Mouse (Mus musculus): ENCODE measurements at regions not wholly inside any gene's neighbourhood (a gene's known extent, or its start where the extent isn't known, plus 50 kb on each side); places are given as distances from the start of the nearest gene placed in this dataset.

DNA sequence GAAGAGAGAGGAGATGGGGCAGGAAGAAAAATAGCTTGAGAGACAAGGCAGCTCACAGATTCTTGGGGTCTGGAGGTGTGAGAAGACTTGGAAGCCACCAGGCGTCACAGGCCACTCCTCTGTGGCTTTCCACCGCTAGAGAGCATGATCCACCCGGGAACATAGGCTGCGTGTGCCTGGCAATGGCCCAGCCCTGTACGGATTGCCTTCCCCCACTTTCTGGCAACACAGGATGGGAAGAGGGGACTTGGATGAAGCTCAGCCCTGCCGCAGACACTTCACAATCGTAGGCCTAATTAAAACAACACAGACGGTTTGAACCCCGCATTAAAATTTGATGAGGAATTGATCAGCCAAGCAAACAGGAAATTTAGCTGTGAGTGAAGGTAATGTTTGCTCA is 209.8 kb downstream of the Dhx35 start:
- H3K27me3 ChIP-seq (ENCODE audit: insufficient read depth, low read length) = no peaks in the 10 kb centered on the region
- peaks cover 64% of the 10 kb centered on the region for H3K9me3 ChIP-seq (replicated peaks)
- TF ChIP-seq GATA2 (IDR thresholded peaks at IDR 0.05; ENCODE audit: borderline replicate concordance, low read depth, low read length) (no peak), CTCF (IDR thresholded peaks at IDR 0.05; ENCODE audit: low read depth, low read length) (no peak), TAL1 (conservative IDR thresholded peaks at IDR 0.05; ENCODE audit: low read depth, low read length) (no peak), GATA1 (IDR thresholded peaks at IDR 0.05; ENCODE audit: borderline replicate concordance, low read length) (no peak), POLR2AphosphoS5 (IDR thresholded peaks at IDR 0.05; ENCODE audit: insufficient replicate concordance, low read depth, low read length) (no peak)
- H3K4me3 ChIP-seq (ENCODE audit: low read depth, low read length) = no peak overlapping the region
- no peaks in the 10 kb centered on the region for H3K36me3 ChIP-seq (replicated peaks)
- no peaks in the 10 kb centered on the region for H3K4me1 ChIP-seq (ENCODE audit: insufficient read depth, low read depth, low read length)
- DNase-seq (ENCODE audit: low spot score) (no peak), ATAC-seq (ENCODE audit: extremely low read depth, insufficient number of reproducible peaks, low FRiP score, poor library complexity, severe bottlenecking) (no peak)

DNA sequence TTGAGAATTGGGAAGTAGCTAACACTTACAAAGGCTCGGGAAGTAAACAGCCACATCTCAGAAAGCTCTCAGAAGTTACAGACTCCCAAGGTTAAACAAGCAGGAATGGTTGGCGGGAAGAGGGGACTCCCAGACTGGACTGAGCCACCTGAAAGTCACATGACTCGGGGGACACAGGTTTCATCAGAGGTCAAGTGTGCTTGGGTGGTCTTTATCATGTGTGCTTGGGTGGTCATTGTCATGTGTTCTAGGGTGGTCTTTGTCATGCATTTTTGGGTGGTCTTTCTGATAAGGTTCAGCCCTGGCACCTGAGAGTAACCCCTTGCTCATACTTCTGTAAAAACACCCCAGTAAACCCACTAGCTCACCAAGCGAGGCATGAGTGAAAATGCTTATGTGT is 218.1 kb downstream of the Dhx35 start:
- Histone ChIP-seq H3K27me3 (ENCODE audit: insufficient read depth, low read length) (no peaks in the 10 kb centered on the region), H3K4me3 (ENCODE audit: low read depth, low read length) (no peak overlapping the region), H3K36me3 (replicated peaks) (no peaks in the 10 kb centered on the region), H3K4me1 (ENCODE audit: insufficient read depth, low read depth, low read length) (no peaks in the 10 kb centered on the region), H3K9me3 (replicated peaks) (peaks cover 69% of the 10 kb centered on the region)
- no peak for ATAC-seq (ENCODE audit: extremely low read depth, insufficient number of reproducible peaks, low FRiP score, poor library complexity, severe bottlenecking)
- TF ChIP-seq CTCF (IDR thresholded peaks at IDR 0.05; ENCODE audit: low read depth, low read length) (no peak), GATA2 (IDR thresholded peaks at IDR 0.05; ENCODE audit: borderline replicate concordance, low read depth, low read length) (no peak), GATA1 (IDR thresholded peaks at IDR 0.05; ENCODE audit: borderline replicate concordance, low read length) (no peak), TAL1 (conservative IDR thresholded peaks at IDR 0.05; ENCODE audit: low read depth, low read length) (no peak), POLR2AphosphoS5 (IDR thresholded peaks at IDR 0.05; ENCODE audit: insufficient replicate concordance, low read depth, low read length) (no peak)
- no peak for DNase-seq (ENCODE audit: low spot score)

DNA sequence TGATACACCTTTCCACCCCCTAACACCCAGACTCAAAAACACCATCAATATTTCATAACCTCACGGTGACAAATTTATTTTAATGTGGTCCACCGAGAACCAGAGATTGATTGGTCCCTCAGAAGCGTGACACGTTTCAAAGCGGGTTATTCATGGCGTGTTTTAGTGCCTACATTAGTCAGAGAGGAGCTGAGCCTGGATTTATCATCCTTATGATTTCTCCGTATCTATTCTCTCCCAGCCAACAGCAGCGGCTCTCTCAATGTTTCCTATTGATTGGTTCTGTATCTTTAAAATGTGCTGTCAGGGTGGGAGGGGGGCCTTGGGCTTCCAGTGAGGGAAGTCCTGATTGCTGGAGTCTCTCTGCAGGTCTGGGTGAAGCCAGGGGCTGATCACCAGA is 219.9 kb downstream of the Dhx35 start:
- Histone ChIP-seq H3K27me3 (ENCODE audit: insufficient read depth, low read length) (no peaks in the 10 kb centered on the region), H3K4me1 (ENCODE audit: insufficient read depth, low read depth, low read length) (no peaks in the 10 kb centered on the region), H3K36me3 (replicated peaks) (no peaks in the 10 kb centered on the region), H3K9me3 (replicated peaks) (peaks cover 67% of the 10 kb centered on the region), H3K4me3 (ENCODE audit: low read depth, low read length) (no peak overlapping the region)
- DNase-seq (ENCODE audit: low spot score) (no peak), ATAC-seq (ENCODE audit: extremely low read depth, insufficient number of reproducible peaks, low FRiP score, poor library complexity, severe bottlenecking) (no peak)
- TF ChIP-seq GATA1 (IDR thresholded peaks at IDR 0.05; ENCODE audit: borderline replicate concordance, low read length) = no peak
- TF ChIP-seq POLR2AphosphoS5 (IDR thresholded peaks at IDR 0.05; ENCODE audit: insufficient replicate concordance, low read depth, low read length) = no peak
- no peak for TF ChIP-seq GATA2 (IDR thresholded peaks at IDR 0.05; ENCODE audit: borderline replicate concordance, low read depth, low read length)
- no peak for TF ChIP-seq TAL1 (conservative IDR thresholded peaks at IDR 0.05; ENCODE audit: low read depth, low read length)
- TF ChIP-seq CTCF (IDR thresholded peaks at IDR 0.05; ENCODE audit: low read depth, low read length) = no peak

DNA sequence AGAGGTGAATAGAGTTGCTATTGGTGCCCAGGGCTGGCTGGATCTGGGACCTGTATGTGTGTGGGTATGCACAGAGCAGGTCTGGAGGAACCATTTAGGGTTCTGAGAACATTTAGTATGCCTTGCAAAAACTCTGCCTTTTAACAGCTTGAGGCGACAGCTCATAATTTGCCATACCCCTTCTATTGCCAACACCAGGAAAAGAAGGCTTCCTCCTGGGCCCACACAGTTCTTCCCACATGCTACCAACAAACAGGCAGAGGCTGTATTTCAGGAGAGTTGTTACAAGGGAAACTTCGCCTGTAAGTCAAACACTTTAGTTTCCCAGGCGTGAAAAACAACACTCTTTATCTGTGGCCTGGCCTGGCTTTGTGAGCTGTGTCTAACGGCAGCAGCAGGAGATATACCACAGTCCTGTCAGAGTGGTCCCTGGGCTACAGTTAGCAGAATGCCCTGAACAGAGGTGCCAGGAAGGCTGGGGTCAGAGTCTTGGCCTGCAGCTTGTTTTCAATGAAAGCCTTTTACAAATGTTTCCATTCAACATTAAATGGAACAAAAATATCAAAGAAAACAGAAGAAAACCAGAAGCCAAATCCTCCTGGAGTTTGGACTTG is 225.4 kb downstream of the Dhx35 start:
- Histone ChIP-seq H3K4me1 (ENCODE audit: insufficient read depth, low read depth, low read length) (no peaks in the 10 kb centered on the region), H3K36me3 (replicated peaks) (no peaks in the 10 kb centered on the region), H3K9me3 (replicated peaks) (peaks cover 73% of the 10 kb centered on the region), H3K27me3 (ENCODE audit: insufficient read depth, low read length) (no peaks in the 10 kb centered on the region), H3K4me3 (ENCODE audit: low read depth, low read length) (no peak overlapping the region)
- no peak for DNase-seq (ENCODE audit: low spot score)
- ATAC-seq (ENCODE audit: extremely low read depth, insufficient number of reproducible peaks, low FRiP score, poor library complexity, severe bottlenecking) = no peak
- TF ChIP-seq GATA1 (IDR thresholded peaks at IDR 0.05; ENCODE audit: borderline replicate concordance, low read length) (no peak), GATA2 (IDR thresholded peaks at IDR 0.05; ENCODE audit: borderline replicate concordance, low read depth, low read length) (no peak), CTCF (IDR thresholded peaks at IDR 0.05; ENCODE audit: low read depth, low read length) (no peak), TAL1 (conservative IDR thresholded peaks at IDR 0.05; ENCODE audit: low read depth, low read length) (no peak)

DNA sequence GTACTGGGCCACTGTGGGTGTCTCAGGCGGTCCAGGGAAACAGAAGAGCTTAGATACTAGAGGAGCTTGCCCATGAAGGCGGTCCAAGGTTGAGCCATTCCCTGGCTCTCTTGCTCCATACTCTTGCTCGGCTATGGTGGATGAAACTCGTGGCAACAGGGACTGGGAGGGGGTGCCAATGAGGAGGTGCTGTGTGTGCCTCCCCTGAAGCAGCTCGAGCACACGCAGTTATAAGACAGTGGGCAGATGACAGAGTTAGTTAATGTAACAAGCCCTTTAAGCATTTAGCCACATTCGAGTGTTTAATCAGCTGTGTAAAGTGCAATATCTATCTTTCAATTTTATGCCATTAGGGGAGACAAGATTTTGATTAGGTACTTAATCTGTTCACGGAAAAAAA is 237.5 kb downstream of the Dhx35 start:
- ATAC-seq (ENCODE audit: extremely low read depth, insufficient number of reproducible peaks, low FRiP score, poor library complexity, severe bottlenecking) (no peak), DNase-seq (ENCODE audit: low spot score) (no peak)
- H3K36me3 ChIP-seq (replicated peaks) = no peaks in the 10 kb centered on the region
- TF ChIP-seq GATA2 (IDR thresholded peaks at IDR 0.05; ENCODE audit: borderline replicate concordance, low read depth, low read length) (no peak), CTCF (IDR thresholded peaks at IDR 0.05; ENCODE audit: low read depth, low read length) (no peak), TAL1 (conservative IDR thresholded peaks at IDR 0.05; ENCODE audit: low read depth, low read length) (no peak), POLR2AphosphoS5 (IDR thresholded peaks at IDR 0.05; ENCODE audit: insufficient replicate concordance, low read depth, low read length) (no peak), GATA1 (IDR thresholded peaks at IDR 0.05; ENCODE audit: borderline replicate concordance, low read length) (no peak)
- H3K4me3 ChIP-seq (ENCODE audit: low read depth, low read length) = no peak overlapping the region
- no peaks in the 10 kb centered on the region for H3K27me3 ChIP-seq (ENCODE audit: insufficient read depth, low read length)
- H3K9me3 ChIP-seq (replicated peaks) = peaks cover 68% of the 10 kb centered on the region
- no peaks in the 10 kb centered on the region for H3K4me1 ChIP-seq (ENCODE audit: insufficient read depth, low read depth, low read length)

DNA sequence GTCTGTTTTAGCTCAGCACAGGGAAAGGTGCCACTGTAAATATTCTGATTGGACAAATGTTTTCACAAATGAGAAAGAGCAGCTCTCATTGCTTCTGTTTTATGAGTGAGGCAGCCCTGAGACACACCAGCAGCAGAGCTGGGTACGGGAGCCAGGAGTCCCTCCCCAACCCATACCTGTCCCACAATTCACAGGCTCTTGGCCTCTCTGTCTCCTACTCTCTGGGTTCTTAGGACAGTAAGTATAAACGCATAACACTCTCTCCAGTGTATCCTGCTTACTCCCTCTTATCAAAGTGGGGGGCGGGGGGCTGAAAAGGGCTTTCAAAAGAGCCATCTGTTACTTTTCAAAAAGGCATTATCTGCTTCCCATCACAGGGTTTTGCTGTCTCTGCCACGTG is 245.3 kb downstream of the Dhx35 start:
- TF ChIP-seq TAL1 (conservative IDR thresholded peaks at IDR 0.05; ENCODE audit: low read depth, low read length) = no peak
- TF ChIP-seq GATA1 (IDR thresholded peaks at IDR 0.05; ENCODE audit: borderline replicate concordance, low read length) = no peak
- no peak for TF ChIP-seq CTCF (IDR thresholded peaks at IDR 0.05; ENCODE audit: low read depth, low read length)
- TF ChIP-seq GATA2 (IDR thresholded peaks at IDR 0.05; ENCODE audit: borderline replicate concordance, low read depth, low read length) = no peak
- no peak for TF ChIP-seq POLR2AphosphoS5 (IDR thresholded peaks at IDR 0.05; ENCODE audit: insufficient replicate concordance, low read depth, low read length)
- DNase-seq (ENCODE audit: low spot score) = no peak

More for the DNA sequence above, 245.3 kb downstream of the Dhx35 start:
- Histone ChIP-seq H3K9me3 (replicated peaks) (peaks cover 52% of the 10 kb centered on the region), H3K27me3 (ENCODE audit: insufficient read depth, low read length) (no peaks in the 10 kb centered on the region), H3K36me3 (replicated peaks) (no peaks in the 10 kb centered on the region), H3K4me3 (ENCODE audit: low read depth, low read length) (no peak overlapping the region), H3K4me1 (ENCODE audit: insufficient read depth, low read depth, low read length) (no peaks in the 10 kb centered on the region)
- no peak for ATAC-seq (ENCODE audit: extremely low read depth, insufficient number of reproducible peaks, low FRiP score, poor library complexity, severe bottlenecking)

All from G1E (cell line).